Mouse (Mus musculus) hematopoietic stem cell, adult 5-6 weeks (primary cell): ENCODE data around the gene Nav2. TPM values are rescaled to one million over a fixed set of nuclear protein-coding genes. Genes with fewer than 3 reads are reported as not detected.

Experiments
- ATAC-seq, 2 experiments: fragments of 125-278 bp in 1 of 2; replicated peaks in 1 of 2; 2 replicates each; pipeline ENCODE4 v1.8.0; 2016 to 2017; ENCODE audit warnings: inconsistent platforms in 2 of 2, mild to moderate bottlenecking in 2 of 2, moderate number of reproducible peaks in 2 of 2, low read depth in 1 of 2, moderate TSS enrichment in 1 of 2; ENCODE audit not compliant: low FRiP score in 2 of 2, poor library complexity in 2 of 2, severe bottlenecking in 2 of 2, insufficient read depth in 1 of 2, low TSS enrichment in 1 of 2
- total RNA-seq: library from RNA; stranded (forward); fragments of 172-1452, 232-1000 nt; gene quantifications from 2 replicates; pipeline ENCODE4 v1.2.3, GENCODE M21; 2017

The Nav2 gene
- total RNA-seq, result 7.2 and 7.4 TPM in 2 replicates

DNA sequence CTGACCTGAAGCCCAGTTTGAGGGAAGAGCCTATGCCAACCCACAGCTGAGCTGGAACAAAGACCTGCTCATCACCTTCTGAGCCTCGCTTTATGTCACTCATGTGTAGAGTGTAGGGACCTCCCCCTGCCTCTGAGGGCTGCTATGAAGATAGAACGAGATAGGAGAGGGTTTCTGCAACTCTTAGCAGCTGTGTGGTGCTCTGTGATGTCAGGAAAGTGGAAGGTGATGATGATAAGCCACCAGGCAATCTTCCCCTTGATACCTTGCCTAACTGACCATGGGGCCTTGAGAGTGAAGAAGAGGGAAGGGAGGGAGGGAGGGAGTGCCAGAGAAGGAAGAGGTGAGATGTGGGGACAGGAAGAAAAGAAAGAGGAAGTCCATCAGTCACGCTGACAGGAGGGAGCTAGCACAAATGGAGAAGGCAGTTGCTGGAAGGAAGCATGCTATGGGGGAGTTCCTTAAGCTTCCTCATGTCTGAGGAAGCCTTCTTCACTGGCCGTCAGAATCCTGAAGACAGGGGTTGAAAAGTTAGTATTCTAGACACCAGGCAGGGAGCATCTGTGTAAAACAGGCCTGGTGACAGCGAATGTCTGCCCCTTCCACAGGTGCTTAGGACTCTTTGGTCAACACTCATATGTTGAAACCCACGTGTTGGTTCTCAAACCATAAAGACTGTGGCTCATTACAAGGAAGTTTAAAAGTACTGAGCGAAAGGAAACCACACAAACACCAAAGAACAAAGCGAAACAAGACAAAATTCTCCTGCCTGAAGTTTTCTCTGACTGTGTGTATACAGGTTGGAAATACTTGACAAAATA, at the start of gene Nav2:
Gene Nav2, plus strand, starts transcription at position 196 of the 821 bp plus-strand sequence.
- ATAC-seq, result peak; percentile 93 to 95

DNA sequence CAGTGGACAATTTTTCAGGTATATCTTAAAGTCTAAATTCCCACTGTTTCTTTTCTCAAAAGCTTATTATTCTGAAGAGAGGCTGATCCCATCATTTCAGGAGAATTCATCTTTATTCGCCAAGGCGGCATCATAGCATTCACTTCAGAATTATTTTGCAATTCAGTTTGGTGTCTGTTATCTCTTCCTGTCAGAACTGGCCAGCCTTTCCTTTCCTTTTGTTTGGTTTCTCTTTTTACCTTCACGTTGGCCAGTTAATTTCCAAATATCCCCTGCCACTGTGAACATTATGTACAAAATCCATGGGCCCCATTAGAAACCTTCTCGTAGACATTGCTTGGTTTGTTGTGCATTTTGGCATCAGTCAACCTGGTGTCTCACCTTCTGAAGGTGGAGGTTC, 49.2 kb upstream of the Nav2 start:
- ATAC-seq, result peak; percentile 50 to 63

DNA sequence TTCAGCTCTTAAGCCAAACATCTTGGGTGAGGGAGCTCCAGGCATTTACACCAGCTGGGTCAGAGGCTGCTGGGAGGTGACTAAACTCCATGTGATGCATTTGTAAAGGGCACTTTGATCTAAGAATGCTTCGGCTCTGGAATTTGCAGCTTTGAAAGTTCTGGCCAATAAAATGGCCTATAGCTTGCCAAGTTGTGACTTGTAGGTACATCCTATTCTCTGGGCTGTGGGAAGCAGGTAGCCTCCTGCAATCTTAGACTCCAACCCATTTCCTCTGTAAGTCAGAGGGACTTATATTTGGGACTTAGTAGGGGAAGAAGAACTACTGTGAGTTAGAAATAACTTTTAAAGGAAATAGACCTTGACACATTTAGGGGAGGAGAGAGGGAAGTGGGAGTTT, 47.6 kb upstream of the Nav2 start:
- peak; percentile 4 to 26; a peak in 2 of 4 replicates for ATAC-seq

DNA sequence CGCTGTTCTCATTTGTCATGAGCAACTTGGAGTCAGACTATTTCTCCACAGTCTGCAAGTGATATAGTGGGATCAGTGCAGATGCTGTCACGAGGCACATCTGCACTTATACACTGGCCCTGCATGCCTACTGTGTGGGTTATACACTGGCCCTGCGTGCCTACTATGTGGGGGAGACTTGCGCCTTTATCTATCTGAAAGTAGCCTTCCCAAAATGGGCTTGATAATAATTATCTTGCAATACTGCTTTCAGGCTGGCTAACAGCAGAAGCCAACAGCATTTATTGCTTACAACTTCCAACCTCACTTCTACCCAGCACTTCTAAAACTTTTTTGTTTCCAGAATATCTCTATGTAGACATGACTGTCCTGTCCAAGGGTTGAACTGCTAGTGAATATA, 46.7 kb upstream of the Nav2 start:
- no peak for ATAC-seq

DNA sequence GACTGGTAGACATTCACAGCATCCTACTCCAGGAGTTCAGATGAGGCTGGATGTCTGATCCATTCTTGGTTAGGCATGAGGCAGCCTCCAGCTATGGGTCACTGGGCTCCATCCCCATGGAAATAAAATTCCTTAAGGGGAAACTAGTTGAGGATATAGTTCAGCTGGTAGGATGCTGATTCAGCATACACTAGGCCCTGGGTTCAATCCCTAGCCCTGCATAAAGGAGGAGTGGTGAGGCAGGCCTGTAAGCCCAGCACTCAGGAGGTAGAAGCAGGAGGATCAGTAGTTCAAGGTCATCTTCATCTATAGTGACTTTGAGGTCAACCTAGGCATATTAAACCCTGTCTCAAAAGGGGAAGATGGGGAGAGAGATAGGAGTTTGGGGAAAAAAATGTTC, 44.3 kb upstream of the Nav2 start:
- no peak for ATAC-seq

DNA sequence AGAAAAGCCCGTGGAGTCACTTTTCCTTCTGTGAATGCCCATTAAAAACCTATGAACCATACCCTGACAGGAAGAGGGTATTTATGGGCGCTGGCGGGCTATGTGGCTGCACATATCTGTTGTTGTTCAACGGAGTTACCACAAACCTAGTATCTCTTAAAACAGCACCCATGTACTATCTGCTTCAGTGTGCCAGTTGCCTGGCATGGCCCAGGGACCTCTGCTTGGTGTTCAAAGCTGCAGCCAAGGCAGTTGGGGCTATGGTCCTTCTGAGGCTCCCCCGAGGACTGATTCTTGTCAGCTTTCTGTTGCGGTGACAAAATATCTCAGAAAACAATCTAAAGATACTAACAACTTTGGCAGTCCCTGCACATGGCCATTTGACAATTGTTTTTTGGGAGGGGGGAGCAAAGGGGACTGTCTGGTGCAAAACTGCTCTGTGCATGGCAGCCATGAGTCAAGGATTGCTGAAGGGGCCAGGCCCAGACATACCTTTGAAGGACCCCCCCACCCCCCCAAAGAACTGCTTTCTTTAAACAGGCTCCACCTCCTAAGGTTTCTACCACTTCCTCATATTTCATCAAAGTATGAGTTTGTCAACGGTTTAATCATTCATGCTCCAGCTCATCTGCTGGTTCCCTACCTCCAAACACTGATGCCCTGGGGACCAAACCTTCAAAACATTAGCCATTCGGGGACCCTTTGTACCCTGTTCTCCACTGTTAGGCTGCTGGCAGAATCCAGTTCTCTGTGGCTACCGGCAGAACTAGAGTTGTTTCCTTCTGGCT, 43.7 kb upstream of the Nav2 start:
- ATAC-seq, result peak in 1 of 2 experiments; percentile 24; a peak in 1 of 4 replicates

DNA sequence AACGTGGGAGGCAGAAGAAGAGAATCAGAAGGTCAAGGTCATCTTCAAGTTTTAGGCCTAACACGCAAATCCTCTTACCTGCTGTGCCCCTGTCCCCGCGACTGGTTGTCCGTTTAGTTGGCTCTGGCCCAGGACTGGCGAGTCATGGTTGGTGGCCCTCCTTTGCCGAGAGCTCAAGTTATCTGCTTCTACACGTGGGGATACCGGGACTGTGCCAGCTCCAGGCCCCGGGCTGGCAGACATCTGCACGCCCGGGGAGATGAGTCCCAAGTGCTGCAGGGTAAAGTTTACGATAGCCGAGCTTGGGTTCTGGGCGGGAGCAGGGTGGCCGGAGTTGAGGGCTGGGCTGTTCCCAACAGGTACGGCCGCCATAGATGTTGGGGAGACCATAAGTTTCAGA, 40.9 kb upstream of the Nav2 start:
- ATAC-seq, result no peak

DNA sequence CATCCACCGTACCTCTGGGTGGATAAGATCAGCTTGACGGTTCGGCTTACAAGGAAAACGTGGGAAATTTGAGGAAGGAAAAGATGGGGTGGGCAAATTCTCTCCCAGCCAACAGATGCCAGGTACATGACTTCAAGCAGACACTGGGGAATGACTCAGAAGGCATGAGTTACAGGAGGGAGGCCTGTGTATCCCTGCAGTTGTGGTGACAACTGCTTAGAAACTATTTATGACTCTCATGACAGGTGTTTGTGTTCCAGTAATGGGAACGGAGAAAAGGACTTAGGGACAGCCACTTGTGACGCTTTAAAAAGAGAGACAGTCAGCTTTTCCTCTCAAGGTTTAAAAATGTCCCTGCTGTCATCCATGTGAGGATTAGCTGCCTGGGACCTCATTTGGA, 38.4 kb upstream of the Nav2 start:
- ATAC-seq, result no peak

DNA sequence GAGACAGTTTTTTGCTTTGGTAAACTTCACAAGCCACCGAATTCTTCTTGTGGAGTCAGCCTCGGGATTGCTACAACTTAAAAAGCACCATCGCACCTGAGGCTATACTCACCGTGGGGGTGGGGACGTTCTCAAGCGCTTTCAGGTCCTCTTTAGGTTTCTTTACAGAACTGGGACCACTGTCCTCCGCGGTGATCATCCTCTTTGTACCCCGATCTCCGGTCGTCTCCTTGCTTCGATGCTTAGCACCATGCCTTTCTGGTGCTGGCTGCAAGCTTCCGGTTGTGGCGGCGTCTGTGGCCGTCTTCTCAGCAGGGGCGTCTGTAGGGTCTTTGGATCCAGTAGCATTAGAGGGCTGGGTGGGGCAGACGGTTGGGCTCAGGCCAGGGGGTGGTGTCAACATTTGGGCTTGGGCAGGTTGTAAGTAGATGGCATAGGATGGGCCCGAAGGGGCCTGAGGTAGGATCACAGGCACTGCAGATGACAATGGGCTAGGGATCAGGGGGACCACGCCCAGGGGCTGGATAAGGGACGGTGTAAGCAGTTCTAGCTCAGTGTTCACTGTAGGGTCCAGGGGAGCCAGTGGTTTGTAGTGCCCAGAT, 37.8 kb upstream of the Nav2 start:
- no peak for ATAC-seq

DNA sequence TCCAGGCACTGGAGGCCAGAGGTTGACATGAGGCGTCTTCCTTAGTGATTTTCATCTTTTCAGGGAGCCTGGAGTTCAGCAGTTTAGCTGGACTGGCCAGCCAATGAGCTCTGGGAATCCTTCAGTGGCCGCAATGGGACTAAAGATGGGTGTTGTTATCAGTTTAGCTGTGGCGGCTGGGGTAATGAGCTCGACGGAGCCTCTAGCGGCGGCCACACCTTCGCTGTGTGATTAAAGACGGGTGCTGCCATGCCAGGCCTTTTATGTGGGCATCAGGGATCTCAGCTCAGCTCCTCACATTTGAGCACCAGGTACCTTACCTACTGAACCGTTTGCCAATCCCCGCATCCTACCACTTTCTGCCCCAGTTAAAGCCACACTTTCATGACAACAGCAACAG, 37.2 kb upstream of the Nav2 start:
- ATAC-seq, result no peak

DNA sequence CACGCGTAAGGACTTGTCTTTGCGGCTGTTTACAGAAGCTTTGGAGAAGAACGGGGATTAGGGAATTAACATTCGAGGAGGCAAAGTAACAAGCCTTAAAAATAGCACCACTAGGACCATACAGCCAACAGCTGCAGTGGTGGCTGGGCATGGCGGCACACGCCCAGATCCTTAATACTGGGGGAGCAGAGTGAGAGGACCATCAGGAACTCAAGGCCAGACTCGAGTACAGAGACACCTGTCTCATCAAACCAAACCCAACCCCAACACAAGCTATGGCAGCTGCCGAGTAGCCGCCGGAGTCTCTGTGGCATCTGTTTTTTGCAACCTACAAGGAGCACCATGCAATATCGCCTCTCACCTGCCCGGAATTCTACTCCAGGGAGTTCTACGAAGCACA, 33.4 kb upstream of the Nav2 start:
- no peak for ATAC-seq

DNA sequence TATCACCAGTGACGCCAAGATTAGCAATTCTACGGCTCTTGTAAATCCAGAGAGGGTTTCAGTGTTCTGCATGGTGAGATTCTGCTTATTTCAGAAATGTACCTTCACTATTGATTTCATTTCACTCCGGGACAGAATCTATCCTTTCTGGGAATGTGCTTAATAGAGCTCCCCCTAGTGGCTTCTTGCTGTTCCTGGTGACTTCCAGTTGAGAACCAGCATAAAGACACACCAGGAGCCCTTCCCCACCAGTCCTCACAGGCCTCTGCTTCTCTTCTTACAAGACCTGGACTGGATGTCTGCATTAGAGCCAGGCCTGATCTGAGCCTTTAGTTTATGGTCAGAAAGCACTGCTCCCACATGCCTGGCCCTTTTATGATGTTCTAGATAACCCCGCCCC, 32.0 kb upstream of the Nav2 start:
- ATAC-seq, result peak; percentile 20 to 47; a peak in 2 of 4 replicates

DNA sequence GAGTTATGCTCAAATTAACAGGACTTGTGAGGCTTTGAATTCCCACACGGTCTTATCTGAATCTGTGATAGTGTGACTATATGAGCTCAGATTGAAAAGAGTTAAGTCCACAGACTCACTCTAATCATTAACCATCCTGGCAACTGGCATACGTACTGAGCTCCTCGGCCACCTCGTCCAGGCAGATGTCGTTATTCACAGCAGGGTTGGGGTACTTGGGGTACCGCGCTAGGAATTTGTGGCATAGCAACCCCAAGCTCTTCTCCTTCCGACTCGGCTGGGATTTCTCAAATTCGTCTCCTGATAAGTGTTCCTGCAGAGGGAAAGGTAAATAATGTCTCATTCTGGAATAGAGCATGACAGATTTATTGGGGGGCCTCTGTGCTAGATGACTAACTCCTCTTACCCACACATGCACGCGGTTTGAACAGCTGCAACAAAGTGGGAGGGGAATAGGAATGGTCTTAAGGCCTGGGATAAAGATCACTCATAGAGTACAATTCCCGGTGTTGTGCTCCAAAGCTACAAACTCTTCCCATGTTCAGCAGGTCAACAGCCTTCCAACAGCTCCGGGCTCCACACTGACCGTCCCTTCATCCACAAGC, 30.6 kb upstream of the Nav2 start:
- ATAC-seq, result no peak

DNA sequence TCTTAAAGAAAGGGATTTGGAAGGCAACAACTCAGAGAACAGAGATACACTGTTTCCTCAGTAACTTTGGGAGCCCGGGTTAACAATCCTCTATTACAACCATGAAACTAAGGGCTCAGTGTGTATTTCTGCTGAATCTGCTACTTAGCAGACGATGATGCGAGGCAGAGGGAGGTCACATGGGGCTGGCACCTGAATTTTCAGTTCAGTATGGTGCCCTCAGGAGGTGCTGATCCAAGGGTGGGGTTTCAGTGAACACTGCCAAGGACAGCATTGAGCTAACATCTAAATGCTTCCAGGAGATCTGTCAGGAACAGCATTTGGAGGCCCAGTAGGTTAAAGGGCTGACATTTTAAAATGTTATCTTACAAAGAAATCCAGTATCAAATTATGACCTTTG, 28.9 kb upstream of the Nav2 start:
- ATAC-seq, result no peak

DNA sequence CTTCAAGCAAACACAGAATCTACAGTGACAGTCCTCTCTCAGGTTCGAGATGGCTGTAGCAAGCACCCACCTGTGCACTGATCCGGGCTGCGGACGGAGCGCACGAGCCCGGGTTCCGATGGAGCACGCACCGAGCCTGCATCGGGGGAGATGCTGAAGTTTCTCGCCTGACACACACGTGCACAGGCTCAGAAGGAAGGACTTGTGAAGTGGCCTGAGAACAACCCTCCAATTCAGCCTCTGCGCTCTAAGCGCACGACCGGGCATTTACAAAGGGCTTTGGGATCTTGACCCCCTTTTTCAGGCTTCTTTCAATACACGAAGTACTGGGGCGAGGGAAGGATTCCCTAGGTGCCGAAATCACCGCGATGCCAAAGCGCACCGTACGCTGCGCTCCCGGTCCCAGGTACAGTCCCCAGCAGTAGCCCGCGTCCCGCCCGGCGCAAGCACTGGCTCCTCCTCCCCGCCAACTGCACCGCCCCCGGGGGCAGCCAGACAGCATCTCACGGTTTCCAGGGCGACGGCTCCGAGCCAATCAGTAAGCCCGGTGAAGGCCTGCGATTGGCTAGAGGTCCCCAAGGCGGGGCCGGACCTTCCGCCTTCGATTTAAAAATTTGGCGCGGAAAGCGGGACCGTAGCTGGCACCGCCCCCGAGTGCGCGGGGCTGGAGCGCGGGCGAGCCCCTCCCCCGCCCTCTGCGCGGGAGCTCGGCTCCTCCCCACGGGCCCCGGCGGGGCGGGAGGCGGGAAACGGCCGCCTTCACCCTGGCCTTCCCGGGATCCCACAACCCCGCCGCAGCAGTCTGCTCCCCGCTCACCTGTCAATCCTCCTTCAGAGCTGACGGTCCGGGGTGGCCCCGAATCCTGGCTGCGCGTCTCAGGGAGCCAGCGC, 27.7 kb upstream of the Nav2 start:
- ATAC-seq, result peak; percentile 92 to 95

DNA sequence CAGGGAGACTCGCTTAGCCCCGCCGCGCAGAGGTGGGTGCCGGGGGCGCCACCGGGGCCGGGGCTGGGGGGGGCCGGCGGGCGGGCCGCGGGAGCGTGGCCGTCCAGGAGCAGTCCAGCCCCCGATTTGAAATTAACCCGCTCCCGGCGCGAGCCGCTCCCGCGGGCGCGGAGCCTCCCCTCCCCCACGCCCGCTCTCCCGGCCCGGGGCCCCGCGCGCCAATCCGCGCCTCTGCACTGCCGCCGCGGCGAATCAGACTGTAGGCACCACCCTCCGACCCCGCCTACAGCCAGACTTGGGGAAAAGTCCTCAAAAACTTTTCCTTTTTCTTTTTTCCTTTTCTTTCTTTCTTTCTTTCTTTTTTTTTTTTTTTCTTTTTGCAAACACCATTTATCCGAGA, 27.0 kb upstream of the Nav2 start, which contains the start of gene E2f8:
Gene E2f8, minus strand, starts transcription at position 111 of the 400 bp plus-strand sequence.
- ATAC-seq, result peak; percentile 30 to 31; a peak in 1 of 4 replicates
